Mouse (Mus musculus): ENCODE measurements at regions not wholly inside any gene's neighbourhood (a gene's known extent, or its start where the extent isn't known, plus 50 kb on each side); places are given as distances from the start of the nearest gene placed in this dataset.

GRCm38 (mm10) chr13:16211482-16211881 lies 199.8 kb downstream of the Inhba start:
- H3K4me2 ChIP-seq (ENCODE audit: low read length): no peak overlapping the region
- no peaks in the 10 kb centered on the region for H3K36me3 ChIP-seq (ENCODE audit: control insufficient read depth, insufficient read depth, low read length)
- H3K27me3 ChIP-seq (replicated peaks; ENCODE audit: control insufficient read depth, insufficient read depth, low read length): no peaks in the 10 kb centered on the region
- no peak overlapping the region for H3K9ac ChIP-seq (ENCODE audit: low read length)
- no peaks in the 10 kb centered on the region for H3K4me1 ChIP-seq (ENCODE audit: control insufficient read depth, insufficient read depth, low read length)
- no peak for ATAC-seq
- 79% methylated on average over 2 of the region's 2 CpGs for WGBS
- no peak overlapping the region for H3K27ac ChIP-seq (ENCODE audit: low read depth, low read length)
- no peak for DNase-seq (ENCODE audit: low spot score)
- H3K4me3 ChIP-seq (ENCODE audit: low read depth, low read length): no peak overlapping the region
- H3K9me3 ChIP-seq (replicated peaks; ENCODE audit: control insufficient read depth, low read length): no peaks in the 10 kb centered on the region

GRCm38 (mm10) chr13:16219877-16220276 lies 208.2 kb downstream of the Inhba start:
- Histone ChIP-seq H3K4me2 (ENCODE audit: low read length) (no peak overlapping the region), H3K4me3 (ENCODE audit: low read depth, low read length) (no peak overlapping the region), H3K9me3 (replicated peaks; ENCODE audit: control insufficient read depth, low read length) (no peaks in the 10 kb centered on the region), H3K27me3 (replicated peaks; ENCODE audit: control insufficient read depth, insufficient read depth, low read length) (no peaks in the 10 kb centered on the region), H3K9ac (ENCODE audit: low read length) (no peak overlapping the region), H3K36me3 (ENCODE audit: control insufficient read depth, insufficient read depth, low read length) (no peaks in the 10 kb centered on the region), H3K27ac (ENCODE audit: low read depth, low read length) (no peak overlapping the region), H3K4me1 (ENCODE audit: control insufficient read depth, insufficient read depth, low read length) (no peaks in the 10 kb centered on the region)
- ATAC-seq (no peak), DNase-seq (ENCODE audit: low spot score) (no peak)

GRCm38 (mm10) chr13:16222942-16223600 lies 211.4 kb downstream of the Inhba start:
- Histone ChIP-seq H3K4me3 (ENCODE audit: low read depth, low read length) (no peak overlapping the region), H3K27ac (ENCODE audit: low read depth, low read length) (no peak overlapping the region), H3K4me1 (ENCODE audit: control insufficient read depth, insufficient read depth, low read length) (no peaks in the 10 kb centered on the region), H3K36me3 (ENCODE audit: control insufficient read depth, insufficient read depth, low read length) (no peaks in the 10 kb centered on the region), H3K9ac (ENCODE audit: low read length) (no peak overlapping the region), H3K9me3 (replicated peaks; ENCODE audit: control insufficient read depth, low read length) (no peaks in the 10 kb centered on the region), H3K27me3 (replicated peaks; ENCODE audit: control insufficient read depth, insufficient read depth, low read length) (no peaks in the 10 kb centered on the region), H3K4me2 (ENCODE audit: low read length) (no peak overlapping the region)
- DNase-seq (ENCODE audit: low spot score) (no peak), ATAC-seq (no peak)
- WGBS: 79% methylated on average over 5 of the region's 5 CpGs

GRCm38 (mm10) chr13:16261145-16261544 lies 249.5 kb downstream of the Inhba start:
- Histone ChIP-seq H3K27ac (ENCODE audit: low read depth, low read length) (no peak overlapping the region), H3K9me3 (replicated peaks; ENCODE audit: control insufficient read depth, low read length) (no peaks in the 10 kb centered on the region), H3K27me3 (replicated peaks; ENCODE audit: control insufficient read depth, insufficient read depth, low read length) (no peaks in the 10 kb centered on the region), H3K36me3 (ENCODE audit: control insufficient read depth, insufficient read depth, low read length) (no peaks in the 10 kb centered on the region), H3K4me1 (ENCODE audit: control insufficient read depth, insufficient read depth, low read length) (no peaks in the 10 kb centered on the region), H3K4me2 (ENCODE audit: low read length) (no peak overlapping the region), H3K4me3 (ENCODE audit: low read depth, low read length) (no peak overlapping the region), H3K9ac (ENCODE audit: low read length) (no peak overlapping the region)
- WGBS: 80% methylated on average over 3 of the region's 3 CpGs
- no peak for DNase-seq (ENCODE audit: low spot score)
- no peak for ATAC-seq

- Histone ChIP-seq H3K27ac (ENCODE audit: low read depth, low read length) (no peak overlapping the region), H3K4me1 (ENCODE audit: control insufficient read depth, insufficient read depth, low read length) (no peaks in the 10 kb centered on the region), H3K4me3 (ENCODE audit: low read depth, low read length) (no peak overlapping the region), H3K4me2 (ENCODE audit: low read length) (no peak overlapping the region), H3K9ac (ENCODE audit: low read length) (no peak overlapping the region), H3K9me3 (replicated peaks; ENCODE audit: control insufficient read depth, low read length) (no peaks in the 10 kb centered on the region), H3K36me3 (ENCODE audit: control insufficient read depth, insufficient read depth, low read length) (no peaks in the 10 kb centered on the region), H3K27me3 (replicated peaks; ENCODE audit: control insufficient read depth, insufficient read depth, low read length) (no peaks in the 10 kb centered on the region)
- no peak for ATAC-seq
- WGBS: 88% methylated on average over 3 of the region's 3 CpGs
- DNase-seq (ENCODE audit: low spot score): no peak
Measured at GRCm38 (mm10) chr13:16279974-16280373, 268.3 kb downstream of the Inhba start.

GRCm38 (mm10) chr13:16280742-16281141 lies 269.1 kb downstream of the Inhba start:
- H3K4me1 ChIP-seq (ENCODE audit: control insufficient read depth, insufficient read depth, low read length): no peaks in the 10 kb centered on the region
- no peaks in the 10 kb centered on the region for H3K36me3 ChIP-seq (ENCODE audit: control insufficient read depth, insufficient read depth, low read length)
- ATAC-seq (no peak), DNase-seq (ENCODE audit: low spot score) (no peak)
- H3K9me3 ChIP-seq (replicated peaks; ENCODE audit: control insufficient read depth, low read length): no peaks in the 10 kb centered on the region
- WGBS: 78% methylated on average over 2 of the region's 2 CpGs
- no peak overlapping the region for H3K27ac ChIP-seq (ENCODE audit: low read depth, low read length)
- H3K4me3 ChIP-seq (ENCODE audit: low read depth, low read length): no peak overlapping the region
- no peak overlapping the region for H3K4me2 ChIP-seq (ENCODE audit: low read length)
- H3K27me3 ChIP-seq (replicated peaks; ENCODE audit: control insufficient read depth, insufficient read depth, low read length): no peaks in the 10 kb centered on the region
- no peak overlapping the region for H3K9ac ChIP-seq (ENCODE audit: low read length)

- DNase-seq (ENCODE audit: low spot score) (no peak), ATAC-seq (no peak)
- Histone ChIP-seq H3K4me3 (ENCODE audit: low read depth, low read length) (no peak overlapping the region), H3K9me3 (replicated peaks; ENCODE audit: control insufficient read depth, low read length) (no peaks in the 10 kb centered on the region), H3K4me1 (ENCODE audit: control insufficient read depth, insufficient read depth, low read length) (no peaks in the 10 kb centered on the region), H3K9ac (ENCODE audit: low read length) (no peak overlapping the region), H3K27ac (ENCODE audit: low read depth, low read length) (no peak overlapping the region), H3K4me2 (ENCODE audit: low read length) (no peak overlapping the region), H3K27me3 (replicated peaks; ENCODE audit: control insufficient read depth, insufficient read depth, low read length) (no peaks in the 10 kb centered on the region), H3K36me3 (ENCODE audit: control insufficient read depth, insufficient read depth, low read length) (no peaks in the 10 kb centered on the region)
Measured at GRCm38 (mm10) chr13:16281777-16282176, 270.1 kb downstream of the Inhba start.

GRCm38 (mm10) chr13:16282230-16282629 lies 270.6 kb downstream of the Inhba start:
- Histone ChIP-seq H3K4me3 (ENCODE audit: low read depth, low read length) (no peak overlapping the region), H3K27me3 (replicated peaks; ENCODE audit: control insufficient read depth, insufficient read depth, low read length) (no peaks in the 10 kb centered on the region), H3K9me3 (replicated peaks; ENCODE audit: control insufficient read depth, low read length) (no peaks in the 10 kb centered on the region), H3K9ac (ENCODE audit: low read length) (no peak overlapping the region), H3K27ac (ENCODE audit: low read depth, low read length) (no peak overlapping the region), H3K4me1 (ENCODE audit: control insufficient read depth, insufficient read depth, low read length) (no peaks in the 10 kb centered on the region), H3K4me2 (ENCODE audit: low read length) (no peak overlapping the region), H3K36me3 (ENCODE audit: control insufficient read depth, insufficient read depth, low read length) (no peaks in the 10 kb centered on the region)
- no peak for DNase-seq (ENCODE audit: low spot score)
- WGBS: 37% methylated on average over 2 of the region's 2 CpGs
- ATAC-seq: no peak

- ATAC-seq (no peak), DNase-seq (ENCODE audit: low spot score) (no peak)
- Histone ChIP-seq H3K9ac (ENCODE audit: low read length) (no peak overlapping the region), H3K9me3 (replicated peaks; ENCODE audit: control insufficient read depth, low read length) (no peaks in the 10 kb centered on the region), H3K4me3 (ENCODE audit: low read depth, low read length) (no peak overlapping the region), H3K27me3 (replicated peaks; ENCODE audit: control insufficient read depth, insufficient read depth, low read length) (no peaks in the 10 kb centered on the region), H3K4me1 (ENCODE audit: control insufficient read depth, insufficient read depth, low read length) (no peaks in the 10 kb centered on the region), H3K27ac (ENCODE audit: low read depth, low read length) (no peak overlapping the region), H3K36me3 (ENCODE audit: control insufficient read depth, insufficient read depth, low read length) (no peaks in the 10 kb centered on the region), H3K4me2 (ENCODE audit: low read length) (no peak overlapping the region)
- 80% methylated on average over 4 of the region's 4 CpGs for WGBS
Measured at GRCm38 (mm10) chr13:16283336-16283735, 271.7 kb downstream of the Inhba start.
